Mouse (Mus musculus) small intestine, adult 2 months (tissue): Measurements from ENCODE around the gene Oas2.

Source experiments
- CTCF ChIP-seq: fragments of 200-500 bp; IDR thresholded peaks from 2 replicates; pipeline ENCODE4 v1.5.1; 2012; ENCODE audit warnings: low read depth, mild to moderate bottlenecking, control low read depth, inconsistent platforms, low read length, moderate library complexity, mixed read lengths; ENCODE audit not compliant: insufficient replicate concordance, insufficient read length; ENCODE audit errors: extremely low read depth
- POLR2A ChIP-seq: fragments of 200-500 bp; IDR thresholded peaks from 2 replicates; pipeline ENCODE4 v1.6.1; 2012; ENCODE audit warnings: low read depth, mild to moderate bottlenecking, control low read depth, inconsistent platforms, low read length, moderate library complexity

DNA sequence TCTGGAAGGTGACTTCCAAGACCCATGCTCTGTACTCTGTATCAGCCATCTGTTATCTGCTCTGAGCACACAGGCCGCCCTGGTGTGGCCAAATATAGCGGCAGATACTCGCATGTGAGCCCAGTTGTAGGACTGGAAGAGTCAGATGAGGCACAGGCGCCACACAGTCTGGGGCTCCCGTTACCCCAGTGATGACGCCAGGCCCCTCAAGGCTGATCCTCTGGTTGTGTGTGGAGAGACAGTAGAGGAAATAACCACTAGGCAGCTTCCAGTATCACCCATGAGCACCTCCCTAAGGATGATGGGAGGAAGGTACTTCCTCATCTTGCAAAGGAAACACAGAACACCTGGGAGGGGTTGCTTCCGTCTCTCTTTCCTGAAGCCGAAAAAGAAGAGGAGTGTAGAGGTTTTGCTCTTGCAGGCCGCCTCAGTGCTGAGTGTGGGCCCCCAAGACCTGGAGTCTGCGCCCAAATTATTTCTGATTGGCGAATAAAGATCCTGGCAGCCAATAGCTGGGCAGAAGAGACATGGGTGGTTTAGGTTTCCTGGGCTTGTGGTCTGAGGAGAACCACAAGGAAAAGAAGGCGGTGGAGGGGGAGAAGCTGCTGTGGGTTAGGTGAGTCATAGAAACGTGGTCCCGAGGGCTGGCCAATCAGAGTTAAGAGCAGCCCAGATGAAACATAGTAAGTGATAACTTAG lies 25.8 kb upstream of the Oas2 start:
- TF ChIP-seq POLR2A (no peak), CTCF (no peak)
